Mouse (Mus musculus): ENCODE measurements at regions not wholly inside any gene's neighbourhood (a gene's known extent, or its start where the extent isn't known, plus 50 kb on each side); places are given as distances from the start of the nearest gene placed in this dataset.
A peak's percentile ranks its signal among the peaks of the same experiment; 100 is the strongest.

- DNase-seq = no peak
- 55% methylated on average over 8 of the region's 8 CpGs for WGBS
- no peaks in the 10 kb centered on the region for H3K27me3 ChIP-seq (replicated peaks; ENCODE audit: control insufficient read depth, insufficient read depth, low read length)
- no peaks in the 10 kb centered on the region for H3K36me3 ChIP-seq (ENCODE audit: control insufficient read depth, insufficient read depth, low read length)
- no peak overlapping the region for H3K4me3 ChIP-seq (ENCODE audit: insufficient read depth, low read depth, low read length)
- H3K4me1 ChIP-seq (ENCODE audit: control insufficient read depth, insufficient read depth, low read length) = no peaks in the 10 kb centered on the region
- no peak overlapping the region for H3K27ac ChIP-seq (ENCODE audit: insufficient read depth, low read depth, low read length)
- TF ChIP-seq CTCF (conservative IDR thresholded peaks at IDR 0.05; ENCODE audit: insufficient read depth, insufficient read length, low read depth, low read length) (no peak), POLR2A (IDR thresholded peaks at IDR 0.05; ENCODE audit: low read depth, low read length) (no peak)
Observed at GRCm38 (mm10) chr7:136414808-136415207, 479.6 kb upstream of the Mgmt start.

- H3K4me3 ChIP-seq (ENCODE audit: insufficient read depth, low read depth, low read length) = no peak overlapping the region
- DNase-seq = no peak
- H3K36me3 ChIP-seq (ENCODE audit: control insufficient read depth, insufficient read depth, low read length) = no peaks in the 10 kb centered on the region
- H3K27ac ChIP-seq (ENCODE audit: insufficient read depth, low read depth, low read length) = no peak overlapping the region
- no peak for TF ChIP-seq CTCF (conservative IDR thresholded peaks at IDR 0.05; ENCODE audit: insufficient read depth, insufficient read length, low read depth, low read length)
- H3K4me1 ChIP-seq (ENCODE audit: control insufficient read depth, insufficient read depth, low read length) = no peaks in the 10 kb centered on the region
- no peaks in the 10 kb centered on the region for H3K27me3 ChIP-seq (replicated peaks; ENCODE audit: control insufficient read depth, insufficient read depth, low read length)
- 57% methylated on average over 4 of the region's 4 CpGs for WGBS
Observed at GRCm38 (mm10) chr7:136417327-136417726, 477.1 kb upstream of the Mgmt start.

- DNase-seq = peak; percentile 42
- Histone ChIP-seq H3K27me3 (replicated peaks; ENCODE audit: control insufficient read depth, insufficient read depth, low read length) (no peaks in the 10 kb centered on the region), H3K36me3 (ENCODE audit: control insufficient read depth, insufficient read depth, low read length) (no peaks in the 10 kb centered on the region), H3K27ac (ENCODE audit: insufficient read depth, low read depth, low read length) (no peak overlapping the region), H3K4me3 (ENCODE audit: insufficient read depth, low read depth, low read length) (no peak overlapping the region), H3K4me1 (ENCODE audit: control insufficient read depth, insufficient read depth, low read length) (no peaks in the 10 kb centered on the region)
- 51% methylated on average over 8 of the region's 8 CpGs for WGBS
- TF ChIP-seq CTCF (conservative IDR thresholded peaks at IDR 0.05; ENCODE audit: insufficient read depth, insufficient read length, low read depth, low read length) = no peak
- no peak for TF ChIP-seq POLR2A (IDR thresholded peaks at IDR 0.05; ENCODE audit: low read depth, low read length)
Observed at GRCm38 (mm10) chr7:136423846-136424531, 470.4 kb upstream of the Mgmt start.

GRCm38 (mm10) chr7:136427164-136427563, 467.2 kb upstream of the Mgmt start:
- Histone ChIP-seq H3K36me3 (ENCODE audit: control insufficient read depth, insufficient read depth, low read length) (no peaks in the 10 kb centered on the region), H3K27me3 (replicated peaks; ENCODE audit: control insufficient read depth, insufficient read depth, low read length) (no peaks in the 10 kb centered on the region), H3K4me3 (ENCODE audit: insufficient read depth, low read depth, low read length) (no peak overlapping the region), H3K27ac (ENCODE audit: insufficient read depth, low read depth, low read length) (no peak overlapping the region), H3K4me1 (ENCODE audit: control insufficient read depth, insufficient read depth, low read length) (no peaks in the 10 kb centered on the region)
- DNase-seq = no peak
- no peak for TF ChIP-seq POLR2A (IDR thresholded peaks at IDR 0.05; ENCODE audit: low read depth, low read length)
- peak; percentile 58 for TF ChIP-seq CTCF (conservative IDR thresholded peaks at IDR 0.05; ENCODE audit: insufficient read depth, insufficient read length, low read depth, low read length)
- 86% methylated on average over 4 of the region's 4 CpGs for WGBS

- WGBS = 52% methylated on average over 21 of the region's 21 CpGs
- Histone ChIP-seq H3K27me3 (replicated peaks; ENCODE audit: control insufficient read depth, insufficient read depth, low read length) (no peaks in the 10 kb centered on the region), H3K27ac (ENCODE audit: insufficient read depth, low read depth, low read length) (no peak overlapping the region), H3K4me1 (ENCODE audit: control insufficient read depth, insufficient read depth, low read length) (no peaks in the 10 kb centered on the region), H3K4me3 (ENCODE audit: insufficient read depth, low read depth, low read length) (no peak overlapping the region), H3K36me3 (ENCODE audit: control insufficient read depth, insufficient read depth, low read length) (no peaks in the 10 kb centered on the region)
- peak; percentile 5 for DNase-seq
- TF ChIP-seq POLR2A (IDR thresholded peaks at IDR 0.05; ENCODE audit: low read depth, low read length) (no peak), CTCF (conservative IDR thresholded peaks at IDR 0.05; ENCODE audit: insufficient read depth, insufficient read length, low read depth, low read length) (no peak)
Observed at GRCm38 (mm10) chr7:136430085-136431011, 464.1 kb upstream of the Mgmt start.

- TF ChIP-seq CTCF (conservative IDR thresholded peaks at IDR 0.05; ENCODE audit: insufficient read depth, insufficient read length, low read depth, low read length) = no peak
- TF ChIP-seq POLR2A (IDR thresholded peaks at IDR 0.05; ENCODE audit: low read depth, low read length) = no peak
- H3K27ac ChIP-seq (ENCODE audit: insufficient read depth, low read depth, low read length) = no peak overlapping the region
- WGBS = 91% methylated on average over 3 of the region's 3 CpGs
- H3K36me3 ChIP-seq (ENCODE audit: control insufficient read depth, insufficient read depth, low read length) = no peaks in the 10 kb centered on the region
- no peaks in the 10 kb centered on the region for H3K27me3 ChIP-seq (replicated peaks; ENCODE audit: control insufficient read depth, insufficient read depth, low read length)
- DNase-seq = no peak
- H3K4me3 ChIP-seq (ENCODE audit: insufficient read depth, low read depth, low read length) = no peak overlapping the region
- no peaks in the 10 kb centered on the region for H3K4me1 ChIP-seq (ENCODE audit: control insufficient read depth, insufficient read depth, low read length)
Observed at GRCm38 (mm10) chr7:136433699-136434098, 460.7 kb upstream of the Mgmt start.

- no peaks in the 10 kb centered on the region for H3K4me1 ChIP-seq (ENCODE audit: control insufficient read depth, insufficient read depth, low read length)
- no peaks in the 10 kb centered on the region for H3K27me3 ChIP-seq (replicated peaks; ENCODE audit: control insufficient read depth, insufficient read depth, low read length)
- DNase-seq = no peak
- no peak overlapping the region for H3K4me3 ChIP-seq (ENCODE audit: insufficient read depth, low read depth, low read length)
- no peak for TF ChIP-seq CTCF (conservative IDR thresholded peaks at IDR 0.05; ENCODE audit: insufficient read depth, insufficient read length, low read depth, low read length)
- no peak for TF ChIP-seq POLR2A (IDR thresholded peaks at IDR 0.05; ENCODE audit: low read depth, low read length)
- 93% methylated on average over 13 of the region's 13 CpGs for WGBS
- no peaks in the 10 kb centered on the region for H3K36me3 ChIP-seq (ENCODE audit: control insufficient read depth, insufficient read depth, low read length)
- H3K27ac ChIP-seq (ENCODE audit: insufficient read depth, low read depth, low read length) = no peak overlapping the region
Observed at GRCm38 (mm10) chr7:136434510-136434909, 459.9 kb upstream of the Mgmt start.
